Mouse (Mus musculus) ovary, adult 2 months (tissue): ENCODE data around the gene BC061212. TPM values are rescaled to one million over a fixed set of nuclear protein-coding genes. Genes with fewer than 3 reads are reported as not detected.

ENCODE experiments used
- polyA plus RNA-seq: library from polyadenylated mRNA; depleted of rRNA; stranded (reverse); fragments of >200 nt; gene quantifications from 2 replicates; pipeline ENCODE4 v1.2.3, GENCODE M21; 2012; rRNA removed

Gene BC061212
- polyA plus RNA-seq = not detected in 2 replicates

DNA sequence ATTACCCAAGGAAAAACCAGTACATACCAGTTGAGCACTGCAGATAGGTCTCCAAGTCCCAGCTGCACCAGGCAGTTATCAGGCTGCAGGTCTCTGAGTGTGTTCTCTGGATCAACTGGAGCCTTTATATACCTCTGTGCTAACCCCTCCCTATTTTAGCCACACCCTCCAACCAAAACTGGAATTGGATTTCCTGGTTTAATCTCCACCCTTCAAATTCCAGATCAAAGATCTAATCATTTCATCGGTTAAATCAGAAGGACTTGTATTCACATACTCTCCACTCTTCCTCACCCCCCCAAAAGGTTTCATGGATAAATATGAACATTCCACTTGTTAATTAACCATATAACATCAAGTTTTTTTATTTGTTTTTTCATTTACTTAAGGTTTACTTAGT lies at the start of gene BC061212:
TSS of gene BC061212 (minus strand) at position 101 of the 400 bp plus-strand sequence.

GRCm38 (mm10) chr5:94076085-94076484 lies 5.7 kb upstream of the BC061212 start, which contains the start of gene Gm6351:
Gene Gm6351, plus strand, starts transcription at chr5:94076385.

Other genes starting within 250 kb of the BC061212 start
- gene Gm7792, start 226.8 kb downstream of the BC061212 start, polyA plus RNA-seq = not detected in 2 replicates
- gene Gm16429, start 141.5 kb downstream of the BC061212 start, polyA plus RNA-seq = not detected in 2 replicates
- gene Gm6351, start 5.8 kb upstream of the BC061212 start, polyA plus RNA-seq = not detected in 2 replicates
- gene Gm3106, start 147.5 kb upstream of the BC061212 start, polyA plus RNA-seq = not detected in 2 replicates
- gene A430089I19Rik, start 236.3 kb upstream of the BC061212 start, polyA plus RNA-seq = not detected in 2 replicates
- not detected in 2 replicates for gene Gm6502, start 243.9 kb upstream of the BC061212 start, polyA plus RNA-seq